Mouse (Mus musculus) cerebellum, adult 2 months (tissue): ENCODE results near the gene Cwh43.

ENCODE experiments used
- CTCF ChIP-seq: fragments of 200-500 bp; IDR thresholded peaks from 2 replicates; pipeline ENCODE4 v1.5.1; 2011; ENCODE audit warnings: low read depth, mild to moderate bottlenecking, control low read depth, low read length, moderate library complexity, borderline replicate concordance; ENCODE audit not compliant: insufficient read depth
- POLR2A ChIP-seq: fragments of 200-500 bp; IDR thresholded peaks from 2 replicates; pipeline ENCODE4 v1.6.1; 2011; ENCODE audit warnings: low read length, control low read depth, borderline replicate concordance; ENCODE audit not compliant: insufficient read depth

DNA sequence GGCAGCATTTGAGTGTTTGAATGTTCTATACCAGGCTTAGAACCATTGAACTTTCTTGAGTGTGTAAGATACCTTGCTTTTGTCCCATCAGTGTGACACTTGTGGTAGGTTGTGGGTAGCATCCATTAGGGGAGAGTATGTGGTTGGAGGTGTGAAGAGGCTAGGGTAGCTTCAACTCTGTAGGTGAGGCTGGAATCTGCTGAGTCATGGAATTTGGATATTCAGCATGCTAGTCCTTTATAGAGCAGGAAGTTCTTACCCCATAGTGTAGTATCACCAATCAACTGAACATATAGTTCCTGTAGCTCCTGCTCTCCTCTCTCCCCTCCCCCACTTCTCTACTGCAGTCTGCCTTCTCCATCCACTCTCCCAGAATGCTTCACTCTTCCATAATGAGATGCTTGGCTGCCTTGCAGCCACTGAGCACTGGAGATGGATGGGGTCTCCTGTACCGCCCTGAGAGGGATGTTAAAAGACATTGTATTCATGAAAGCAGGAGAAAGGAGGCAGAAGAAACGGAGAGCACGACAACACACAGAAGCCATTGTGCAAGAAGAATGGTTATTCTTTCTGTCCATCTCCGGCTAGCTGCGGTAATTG is 78.2 kb downstream of the Cwh43 start:
- no peak for TF ChIP-seq POLR2A
- TF ChIP-seq CTCF: no peak
